Mouse (Mus musculus) liver, embryonic 18 days (tissue): ENCODE data around the gene Katnal1. TPM values are rescaled to one million over a fixed set of nuclear protein-coding genes. Genes with fewer than 3 reads are reported as not detected.

Experiments
- polyA plus RNA-seq: library from polyadenylated mRNA; depleted of rRNA; stranded (reverse); fragments of >200 nt; gene quantifications from 2 replicates; pipeline ENCODE4 v1.2.3, GENCODE M21; 2012; rRNA removed

Gene Katnal1
- polyA plus RNA-seq, result 2.9 and 3.3 TPM in 2 replicates

GRCm38 (mm10) chr5:148929116-148929449, at the start of gene Katnal1:
Gene Katnal1 (minus strand): TSS chr5:148929320.

Other genes starting within 250 kb of the Katnal1 start
- gene Gm42791, start 65.8 kb upstream of the Katnal1 start, polyA plus RNA-seq, result not detected in 2 replicates